Mouse (Mus musculus) embryo, embryonic 10.5 days (tissue): ENCODE measurements around the gene Sptssa.
A peak's percentile ranks its signal among the peaks of the same experiment; 100 is the strongest.
"Not testable (repeated sequence)": the region's sequence is repeated elsewhere in the genome, so short reads cannot be mapped to it uniquely, and the experiment has no call there.

Experiments
- DNase-seq: peaks from one replicate; pipeline ENCODE4 v3.0.0-alpha.2; 2015; ENCODE audit warnings: low spot score

Sptssa gene

DNA sequence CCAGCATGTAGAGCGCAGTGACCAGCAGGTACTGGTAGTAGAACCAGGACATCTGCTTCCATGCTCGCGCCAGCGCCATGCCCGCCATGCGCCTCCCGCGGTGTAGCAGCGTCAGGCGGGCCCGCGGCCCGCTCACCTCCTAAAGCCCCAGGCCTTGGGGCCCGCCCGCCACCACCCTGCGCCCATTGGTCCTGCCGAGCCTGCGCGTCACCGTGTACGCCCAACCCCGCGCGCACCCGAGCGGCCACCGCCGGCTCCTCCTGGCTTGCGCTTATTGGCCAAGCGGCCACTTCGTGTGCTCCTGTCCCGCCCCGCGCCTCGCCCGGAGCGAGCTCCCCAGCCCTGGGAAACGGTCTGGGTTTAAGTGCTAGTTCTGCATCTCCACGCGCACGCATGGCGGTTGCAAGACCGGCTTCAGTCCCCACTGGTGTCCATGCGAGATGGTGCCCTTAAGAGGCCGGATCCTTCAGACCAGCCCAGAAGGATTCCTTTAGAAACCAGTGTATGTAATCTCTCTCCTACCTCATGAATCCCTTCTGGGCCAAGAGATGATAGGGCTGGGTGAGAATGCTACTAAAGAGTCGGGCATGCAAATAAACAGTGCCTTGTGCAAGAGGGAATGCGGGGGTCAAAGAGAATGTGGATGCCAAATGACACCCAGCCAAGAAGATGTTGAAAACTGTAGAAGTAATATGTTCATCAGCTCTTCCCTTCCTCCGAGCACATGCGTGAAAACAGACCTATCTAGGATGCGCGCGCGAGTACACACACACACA is at the start of gene Sptssa:
Gene Sptssa, minus strand, starts transcription at position 178 of the 776 bp plus-strand sequence.
- peak; percentile 96 for DNase-seq

DNA sequence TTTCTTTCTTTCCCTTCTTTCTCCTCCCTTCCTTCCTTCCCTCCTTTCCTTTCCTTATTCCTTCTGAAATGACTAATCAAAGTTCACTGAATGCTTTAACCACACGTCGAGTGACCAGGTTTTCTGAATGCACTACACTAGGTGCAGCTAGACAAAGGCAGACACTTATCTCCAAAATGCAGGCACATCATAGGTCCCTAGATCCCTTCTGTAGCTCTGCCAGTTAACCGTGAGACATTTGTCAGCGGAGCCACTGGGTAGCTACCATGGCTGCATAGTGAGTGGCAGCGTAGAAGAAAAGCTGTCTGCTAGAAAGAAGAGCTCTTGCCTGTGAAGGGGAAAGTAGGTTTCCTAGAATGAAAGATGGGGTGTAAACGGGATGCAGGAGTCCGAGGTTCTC is 43.0 kb upstream of the Sptssa start:
- no peak for DNase-seq

DNA sequence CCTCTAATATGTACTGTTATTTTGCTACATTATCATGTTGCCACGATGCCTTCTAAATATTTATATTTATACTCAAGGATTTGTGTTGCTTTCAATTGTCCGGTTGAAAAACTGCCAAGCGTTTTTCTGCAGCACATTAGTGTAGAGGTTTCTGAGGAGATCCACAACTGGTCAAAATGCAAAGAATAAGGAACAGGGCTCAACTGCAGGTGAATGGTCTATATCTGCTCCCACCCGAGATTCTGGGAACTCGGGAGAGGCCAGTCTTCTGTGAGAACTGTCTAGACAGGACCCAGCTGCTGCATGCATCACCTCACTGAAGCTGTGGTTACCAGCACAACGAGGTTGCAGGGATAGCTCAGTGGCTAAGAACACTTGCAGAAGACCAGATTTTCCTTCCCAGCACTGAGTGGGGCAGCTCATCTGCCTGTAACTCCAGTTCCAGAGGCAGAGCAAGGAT is 41.4 kb upstream of the Sptssa start:
- no peak for DNase-seq

DNA sequence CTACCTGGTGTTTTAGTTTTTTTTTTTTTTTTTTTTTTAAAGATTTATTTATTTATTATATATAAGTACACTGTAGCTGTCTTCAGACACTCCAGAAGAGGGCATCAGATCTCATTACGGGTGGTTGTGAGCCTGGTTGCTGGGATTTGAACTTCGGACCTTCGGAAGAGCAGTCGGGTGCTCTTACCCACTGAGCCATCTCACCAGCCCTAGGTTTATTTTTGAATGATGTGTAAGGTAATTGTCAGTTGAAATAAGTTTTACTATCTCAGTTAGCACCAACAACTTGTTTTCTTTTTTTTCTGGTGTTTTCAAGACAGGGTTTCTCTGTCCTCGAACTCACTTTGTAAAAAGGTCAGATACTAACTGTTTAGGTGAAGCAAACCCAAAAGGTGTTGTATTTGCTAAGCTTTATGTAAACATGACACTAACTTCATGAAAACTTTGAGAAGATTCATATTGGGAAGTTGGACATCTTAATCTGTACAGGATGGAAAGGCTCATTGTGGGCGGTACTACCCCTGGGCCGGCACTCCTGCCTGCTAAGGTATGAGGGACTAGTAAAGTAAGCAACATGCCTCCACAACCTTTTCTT is 40.7 kb upstream of the Sptssa start:
- peak; percentile 72 for DNase-seq

DNA sequence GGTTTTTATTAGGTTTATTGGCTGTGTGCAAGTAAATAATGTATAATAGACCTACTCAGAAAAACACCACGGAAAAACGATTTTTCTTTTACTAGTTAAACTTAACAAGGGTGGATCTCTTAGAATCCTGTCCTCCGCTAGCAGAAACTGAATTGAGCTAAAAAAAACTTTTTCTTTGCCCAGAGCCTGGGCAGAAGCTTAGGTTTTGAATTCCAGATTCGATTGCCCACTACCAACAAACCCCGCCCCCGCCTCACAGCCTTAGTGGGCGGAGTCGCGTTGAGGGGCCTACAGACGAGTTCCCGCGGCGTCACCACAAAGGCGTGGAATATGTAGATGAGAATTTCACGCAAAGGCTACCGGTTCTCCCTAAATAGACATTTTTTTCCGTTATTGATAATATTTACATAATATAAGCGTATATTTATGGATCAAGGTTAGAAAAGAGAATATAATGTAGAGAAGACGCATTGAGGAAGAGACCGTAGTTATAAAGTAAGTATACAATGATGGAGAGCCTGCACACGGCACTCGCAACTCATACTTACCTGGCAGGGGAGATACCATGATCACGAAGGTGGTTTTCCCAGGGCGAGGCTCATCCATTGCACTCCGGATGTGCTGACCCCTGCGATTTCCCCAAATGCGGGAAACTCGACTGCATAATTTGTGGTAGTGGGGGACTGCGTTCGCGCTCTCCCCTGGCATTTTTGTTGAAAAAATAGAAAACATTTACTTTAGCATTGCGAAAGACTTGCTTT is 40.0 kb upstream of the Sptssa start:
- peak; percentile 99 for DNase-seq

DNA sequence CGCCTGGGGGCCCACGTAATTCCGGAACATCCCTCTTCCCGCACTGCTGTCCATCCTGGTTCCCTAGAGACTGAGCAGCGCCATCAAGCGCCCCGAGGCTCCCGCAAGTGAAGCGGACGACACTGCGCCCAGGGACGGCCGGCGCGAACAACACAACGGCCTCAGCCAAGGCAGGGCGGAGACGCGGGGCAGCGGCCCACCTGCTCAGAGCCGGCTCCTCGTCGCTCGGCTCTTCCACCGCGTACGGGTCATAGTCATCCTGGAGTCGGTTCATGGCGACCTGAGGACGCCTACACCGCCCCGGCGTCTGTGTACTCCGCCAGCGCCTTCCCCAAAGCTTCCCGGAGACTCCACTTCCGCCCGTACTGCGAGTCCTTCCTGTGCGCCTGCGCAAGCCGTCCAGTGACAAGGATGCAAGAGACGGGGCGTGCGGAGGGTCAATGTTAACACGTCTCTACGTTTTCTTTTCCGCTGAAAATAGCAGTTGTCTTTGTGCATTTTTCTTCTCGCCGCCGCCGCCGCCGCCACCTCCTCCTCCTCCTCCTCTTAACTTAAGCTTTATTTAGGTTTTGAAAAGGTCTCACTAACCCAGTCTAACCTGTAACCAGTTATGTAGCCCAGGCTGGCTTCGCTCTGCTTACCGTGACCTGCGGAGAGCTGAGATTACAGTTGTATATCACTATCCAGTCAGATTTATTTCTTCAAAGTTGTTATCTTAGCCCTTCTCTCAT is 39.3 kb upstream of the Sptssa start, which contains the start of gene Eapp:
Gene Eapp, minus strand, starts transcription at position 387 of the 731 bp plus-strand sequence.
- peak; percentile 99 for DNase-seq

DNA sequence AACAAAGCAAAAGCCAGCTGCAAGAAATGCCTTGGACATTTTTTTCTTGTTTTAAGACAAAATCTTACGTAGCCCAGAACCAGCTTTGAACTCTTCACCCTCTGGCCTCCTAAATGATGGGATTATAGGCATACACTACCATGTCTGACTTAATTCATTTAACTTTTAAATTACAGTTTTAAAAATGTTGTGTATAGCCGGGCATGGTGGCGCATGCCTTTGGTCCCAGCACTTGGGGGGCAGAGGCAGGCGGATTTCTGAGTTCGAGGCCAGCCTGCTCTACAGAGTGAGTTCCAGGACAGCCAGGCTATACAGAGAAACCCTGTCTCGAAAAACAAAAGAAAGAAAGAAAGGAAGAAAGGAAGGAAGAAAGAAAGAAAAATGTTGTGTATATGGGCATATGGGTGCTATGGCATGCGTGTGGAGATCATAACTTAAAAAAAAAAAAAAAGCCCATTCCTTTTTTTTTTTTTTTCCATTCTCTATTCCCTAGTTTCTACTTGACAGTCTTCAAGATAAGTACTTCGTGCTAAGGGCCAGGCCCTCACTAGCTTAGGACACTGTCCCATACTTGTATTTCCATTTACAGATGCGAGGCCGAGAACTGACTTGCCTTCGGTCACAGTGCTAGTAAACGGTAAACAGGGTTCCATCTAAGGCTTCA is 38.6 kb upstream of the Sptssa start:
- DNase-seq: no peak

DNA sequence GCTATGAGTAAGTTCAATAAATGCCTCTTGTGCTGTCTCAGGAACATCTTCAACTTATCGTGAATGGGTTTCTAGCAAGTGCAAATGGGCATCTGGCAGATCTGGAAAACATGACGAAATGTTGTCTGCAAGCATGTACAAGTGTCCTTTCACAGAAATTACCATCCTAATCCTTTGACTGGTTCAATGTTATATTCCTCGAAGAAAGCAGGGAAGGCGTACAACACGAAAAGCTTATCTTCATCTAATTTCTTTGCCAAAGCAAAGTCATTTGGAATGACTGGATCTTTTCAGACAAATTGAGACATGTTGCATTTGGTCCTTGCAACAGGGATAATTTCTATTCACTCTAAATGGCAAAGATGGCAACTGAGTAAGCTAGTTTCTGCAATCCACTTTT is 32.7 kb upstream of the Sptssa start:
- DNase-seq: no peak

DNA sequence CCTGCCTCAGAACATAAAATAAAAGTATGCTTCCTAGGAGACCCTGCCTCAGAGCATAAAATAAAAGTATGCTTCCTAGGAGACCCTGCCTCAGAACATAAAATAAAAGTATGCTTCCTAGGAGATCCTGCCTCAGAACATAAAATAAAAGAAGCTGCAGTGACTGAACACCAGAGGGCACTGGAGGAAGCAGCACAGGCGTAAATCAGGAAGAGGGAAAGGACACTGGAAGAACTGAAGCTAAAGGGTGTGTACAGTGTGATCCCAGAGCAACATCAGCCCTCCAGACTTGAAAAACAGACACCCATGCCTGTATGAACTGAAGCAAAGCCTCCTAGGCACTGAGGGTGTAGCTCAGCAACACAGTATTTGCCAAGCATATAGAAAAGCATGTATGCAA is 26.8 kb upstream of the Sptssa start:
- peak; percentile 45 for DNase-seq

DNA sequence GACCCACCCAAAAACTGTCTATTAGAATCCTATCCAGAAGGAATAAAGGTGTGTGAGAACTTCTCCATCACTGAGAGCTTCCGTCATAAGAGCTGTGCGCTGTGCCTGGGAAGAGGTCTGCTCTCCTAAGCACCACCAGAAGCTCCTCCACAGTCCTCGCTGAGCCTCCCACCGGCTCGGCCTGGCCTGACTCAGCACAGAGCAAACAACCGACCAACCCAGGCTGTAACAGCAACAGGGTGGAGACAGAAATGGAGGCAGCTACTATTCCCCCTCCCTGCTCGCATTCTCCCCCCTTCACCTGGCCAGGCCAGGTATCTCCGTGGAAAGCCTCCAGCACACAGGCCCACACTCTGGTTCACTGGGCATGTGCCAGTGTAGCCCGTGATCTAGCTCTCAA is 20.3 kb upstream of the Sptssa start:
- no peak for DNase-seq

DNA sequence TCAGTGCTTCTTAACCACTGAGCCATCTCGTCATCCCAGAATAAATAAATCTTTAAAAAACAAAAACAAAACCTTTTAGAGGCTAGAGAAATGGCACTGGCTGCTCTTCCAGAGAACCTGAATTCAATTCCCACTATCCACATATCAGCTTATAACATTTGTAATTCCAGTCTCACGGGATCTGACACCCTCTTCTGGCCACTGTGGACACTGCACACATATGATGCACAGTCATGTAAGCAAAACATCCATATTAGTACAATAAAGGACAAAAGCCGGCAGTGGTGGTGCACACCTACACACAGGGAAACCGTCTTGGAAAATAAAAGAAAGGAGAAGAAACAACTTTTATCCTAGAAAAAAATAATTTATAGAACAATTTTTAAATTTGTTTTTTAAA is 19.0 kb upstream of the Sptssa start:
- DNase-seq: no peak

DNA sequence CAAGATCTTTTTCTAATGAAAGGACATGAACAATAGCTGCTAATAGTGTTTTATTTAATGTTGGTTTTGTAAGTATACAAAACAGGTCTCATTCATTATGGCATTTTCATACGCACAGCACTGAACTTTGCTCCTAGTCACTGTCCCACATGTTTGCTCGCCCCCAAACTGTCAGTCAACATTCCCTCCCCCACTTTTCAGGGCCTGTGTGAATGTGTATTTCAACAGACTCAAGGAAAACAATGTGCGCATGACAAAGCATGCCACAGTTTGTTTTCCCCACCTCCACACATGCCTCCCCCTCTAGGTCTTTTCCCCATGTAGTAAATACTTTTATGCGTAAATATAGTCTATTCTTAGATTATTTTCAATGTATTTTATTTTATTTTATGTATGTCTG is 14.9 kb upstream of the Sptssa start:
- DNase-seq: no peak

DNA sequence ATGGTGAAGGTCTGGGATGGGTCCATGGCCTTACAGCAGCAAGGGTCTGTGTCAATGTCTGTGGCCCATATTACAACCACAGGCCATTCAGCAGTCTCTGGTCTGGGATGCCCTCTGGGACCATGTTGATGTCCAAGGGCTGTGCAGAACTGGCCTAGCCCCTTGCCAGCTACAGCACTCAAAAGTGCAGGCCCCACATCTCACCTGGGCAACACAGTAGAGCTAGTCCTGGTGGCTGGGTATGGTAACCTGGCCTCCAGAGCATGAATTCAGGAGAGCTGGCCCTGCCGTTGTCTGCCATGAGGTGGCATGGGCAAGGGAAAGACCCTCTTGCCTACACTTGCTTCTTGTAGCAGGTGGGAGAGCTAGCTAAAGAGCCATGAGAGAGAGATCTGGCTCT is 11.8 kb upstream of the Sptssa start:
- no peak for DNase-seq

DNA sequence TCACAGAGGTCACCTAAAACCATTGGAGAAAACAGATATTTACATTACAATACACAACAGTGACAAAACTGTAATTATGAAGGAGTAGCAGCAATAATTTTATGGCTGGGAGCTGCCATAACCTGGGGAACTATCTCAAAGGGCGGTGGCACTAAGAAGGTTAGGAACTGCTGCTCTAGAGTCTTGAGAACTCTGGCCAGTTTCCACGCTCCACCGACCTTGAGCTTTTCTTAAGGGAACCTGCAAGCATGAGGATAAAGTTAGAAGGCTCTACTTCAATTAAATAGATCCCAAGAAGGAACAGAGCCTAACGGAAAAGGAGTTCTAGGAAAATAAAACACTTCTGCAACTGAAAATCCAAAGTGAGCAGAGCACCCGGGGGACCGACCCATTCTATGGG is 9.2 kb upstream of the Sptssa start:
- no peak for DNase-seq

DNA sequence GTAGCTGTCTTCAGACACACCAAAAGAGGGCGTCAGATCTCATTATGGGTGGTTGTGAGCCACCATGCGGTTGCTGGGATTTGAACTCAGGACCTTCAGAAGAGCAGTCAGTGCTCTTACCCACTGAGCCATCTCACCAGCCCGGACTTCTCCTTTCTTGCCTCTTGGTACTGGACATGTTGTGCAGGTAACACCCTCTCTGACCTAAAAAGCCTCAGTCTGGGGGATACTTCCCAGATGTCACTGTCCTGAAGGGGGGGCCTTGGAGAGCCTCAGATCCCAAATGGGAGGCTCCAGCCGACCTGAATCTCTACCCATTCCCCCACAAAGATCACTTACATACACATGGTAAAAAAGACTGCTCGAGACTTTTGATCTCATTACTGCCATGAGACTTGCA is 5.1 kb upstream of the Sptssa start:
- DNase-seq: not testable (repeated sequence)

DNA sequence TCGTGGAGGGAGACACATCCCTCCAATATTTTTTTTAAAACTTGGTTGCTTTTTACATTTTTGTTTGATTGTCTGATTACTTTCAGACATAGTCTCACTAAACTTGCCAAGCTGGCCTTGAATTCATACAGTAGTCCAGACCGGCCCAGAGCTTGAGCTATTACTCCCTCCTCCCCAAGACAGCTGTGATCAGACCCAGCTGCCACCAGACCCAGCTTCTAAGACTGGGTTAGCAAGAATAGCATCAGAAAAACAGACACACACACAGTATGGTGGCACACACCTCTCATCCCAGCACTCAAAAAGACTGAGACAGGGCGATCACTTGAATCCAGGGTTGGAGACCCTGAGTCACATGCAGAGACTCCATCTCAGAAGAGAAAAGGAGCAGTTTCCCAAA is 3.5 kb upstream of the Sptssa start:
- no peak for DNase-seq

DNA sequence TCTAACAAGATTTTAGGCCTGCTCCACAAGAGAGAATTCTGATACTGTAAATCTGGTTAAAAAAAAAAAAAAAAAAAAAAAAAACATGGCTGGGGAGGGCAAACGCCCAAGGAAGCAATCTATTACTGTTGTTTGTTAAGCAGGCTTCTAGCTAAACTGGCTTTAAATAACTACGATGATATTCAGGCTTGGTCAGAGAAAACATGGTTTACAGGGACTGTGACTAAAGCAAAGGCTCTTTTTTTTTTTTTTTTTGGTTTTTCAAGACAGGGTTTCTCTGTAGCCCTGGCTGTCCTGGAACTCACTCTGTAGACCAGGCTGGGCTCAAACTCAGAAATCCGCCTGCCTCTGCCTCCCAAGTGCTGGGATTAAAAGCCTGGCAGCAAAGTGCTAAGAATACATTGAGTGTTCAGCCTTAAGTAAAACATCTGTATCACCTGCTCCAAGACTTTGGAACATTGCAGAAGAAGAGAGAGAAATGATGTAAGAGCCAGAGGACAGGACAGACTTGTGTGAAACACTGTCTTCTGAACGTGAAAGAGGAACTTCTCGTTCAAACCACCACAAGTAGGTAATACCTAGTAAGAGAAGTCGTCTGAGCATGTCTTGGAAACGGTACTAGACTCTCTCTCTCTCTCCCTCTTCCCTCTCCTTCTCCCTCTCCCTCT is 2.2 kb upstream of the Sptssa start:
- DNase-seq: no peak

DNA sequence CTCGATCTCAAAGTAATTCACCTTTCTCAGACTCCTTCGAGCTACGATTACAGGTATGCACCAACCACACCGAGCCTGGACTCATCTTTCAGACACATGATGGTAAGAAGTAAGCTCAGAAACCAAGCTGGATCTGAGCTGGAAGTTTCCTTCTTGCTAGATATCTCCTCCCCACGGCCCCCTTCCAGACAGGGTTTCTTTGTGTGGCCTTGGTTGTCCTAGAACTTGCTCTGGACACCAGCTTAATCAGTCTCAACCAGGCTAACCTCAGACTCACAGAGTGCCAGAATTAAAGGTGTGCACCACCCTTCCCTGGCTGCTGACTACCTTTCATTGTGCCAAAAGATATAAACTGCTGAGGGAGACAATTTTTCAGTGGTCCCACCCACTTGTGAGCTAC is 1.6 kb upstream of the Sptssa start:
- no peak for DNase-seq

DNA sequence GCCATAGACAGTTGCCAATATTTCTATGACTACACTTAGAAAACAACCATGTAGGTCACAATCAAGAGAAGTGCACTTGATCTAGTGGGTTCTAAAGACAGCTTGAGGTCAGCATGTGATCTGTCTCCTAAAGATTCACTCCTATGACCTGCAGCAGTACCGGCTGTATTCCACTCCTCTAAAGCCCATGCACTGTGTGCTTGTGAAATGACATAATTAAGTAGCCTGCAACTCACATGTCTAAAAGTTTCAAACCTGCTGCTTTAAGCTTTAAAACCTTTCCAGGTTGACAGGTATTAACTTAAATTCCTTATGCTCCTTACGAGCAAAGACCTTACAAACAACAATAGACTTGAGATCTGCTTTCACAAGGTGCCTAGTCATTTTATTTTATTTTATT is 853 bp upstream of the Sptssa start:
- DNase-seq: no peak

DNA sequence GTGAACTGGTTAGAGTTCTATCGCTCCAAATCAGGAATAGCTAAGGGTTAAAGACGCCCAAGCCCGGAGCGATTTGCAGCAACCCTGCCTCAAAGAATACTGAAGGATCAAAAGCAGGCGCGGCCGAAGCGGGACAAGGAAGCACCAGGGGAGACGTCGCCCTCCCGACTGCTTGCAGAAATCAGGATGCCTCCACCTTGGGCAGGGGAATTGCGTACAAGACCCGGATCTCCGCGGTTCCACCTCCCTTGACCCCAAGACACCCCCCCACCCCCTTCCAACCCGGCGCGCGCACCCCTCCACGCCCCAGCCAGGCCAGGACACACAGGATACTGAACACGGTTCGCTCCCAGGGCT is 356 bp downstream of the Sptssa start:
- peak; percentile 75 for DNase-seq

DNA sequence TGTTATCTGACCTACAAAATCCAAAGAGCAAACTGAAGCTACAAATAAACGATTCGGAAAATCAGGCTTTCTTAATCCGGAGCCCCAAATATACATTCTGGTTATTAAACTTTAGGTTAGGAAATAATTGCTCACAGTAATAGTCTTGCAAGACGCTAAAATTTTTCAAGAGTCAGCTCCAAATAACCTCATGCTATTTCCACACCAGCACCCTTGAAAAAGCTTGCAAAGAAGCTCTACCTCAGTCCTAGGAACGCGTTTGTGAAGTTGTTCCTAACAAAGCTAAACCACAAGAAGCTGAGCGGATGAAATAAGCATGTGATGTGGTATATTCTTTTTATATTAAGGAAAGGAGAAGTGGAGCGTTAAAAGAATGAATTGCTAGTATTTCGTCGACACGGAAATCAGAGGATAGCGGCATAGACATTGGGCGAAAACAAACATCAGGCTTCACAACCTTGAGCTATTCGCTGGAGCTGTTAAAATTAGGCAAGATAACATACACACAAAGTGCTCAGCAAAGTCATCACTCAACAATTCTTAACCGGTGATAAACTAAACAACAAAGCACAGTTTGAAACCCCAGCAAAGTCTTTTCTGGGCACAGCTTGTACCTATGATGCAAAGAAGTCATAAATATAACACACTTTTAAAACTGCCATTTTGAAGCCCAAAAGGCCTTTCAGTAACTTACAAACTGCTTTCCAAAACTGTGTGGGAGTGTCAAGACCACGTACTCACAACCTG is 908 bp downstream of the Sptssa start:
- peak; percentile 39 for DNase-seq
